Mouse (Mus musculus) megakaryocyte-erythroid progenitor cell, adult 5-6 weeks (primary cell): Measurements from ENCODE around the gene Cela2a. TPM values are rescaled to one million over a fixed set of nuclear protein-coding genes. Genes with fewer than 3 reads are reported as not detected.
A peak's percentile ranks its signal among the peaks of the same experiment; 100 is the strongest.

Source experiments
- ATAC-seq: replicated peaks from 2 replicates; pipeline ENCODE4 v1.8.0; 2016; ENCODE audit warnings: mild to moderate bottlenecking, inconsistent platforms; ENCODE audit not compliant: severe bottlenecking, poor library complexity, low FRiP score, low TSS enrichment
- total RNA-seq, 2 experiments: library from RNA; stranded (forward) in 1 of 2; stranded (reverse) in 1 of 2; fragments of 200-1000, 215-1000 nt in 1 of 2; fragments of >200 nt in 1 of 2; fragmentation: Nextera tagmentation in 1 of 2; gene quantifications; 2 replicates each; pipeline ENCODE4 v1.2.3; 2014 to 2017

Gene Cela2a
- total RNA-seq, 2 experiments from 2014 or later: not detected

- ATAC-seq: no peak
These were observed 15.0 kb downstream of the Cela2a start for GRCm38 (mm10) chr4:141810975-141811374.

- peak; percentile 87 for ATAC-seq
These were observed 16.0 kb downstream of the Cela2a start for GRCm38 (mm10) chr4:141809850-141810464.

- no peak for ATAC-seq
These were observed 20.1 kb downstream of the Cela2a start for GRCm38 (mm10) chr4:141805886-141806285.

- ATAC-seq: no peak
These were observed 21.9 kb downstream of the Cela2a start for GRCm38 (mm10) chr4:141804105-141804504.

GRCm38 (mm10) chr4:141797545-141797944 is 28.4 kb downstream of the Cela2a start:
- no peak for ATAC-seq

GRCm38 (mm10) chr4:141796954-141797353 is 29.0 kb downstream of the Cela2a start:
- no peak for ATAC-seq

GRCm38 (mm10) chr4:141796356-141796755 is 29.6 kb downstream of the Cela2a start:
- no peak for ATAC-seq

GRCm38 (mm10) chr4:141794152-141794535 is 31.8 kb downstream of the Cela2a start:
- no peak for ATAC-seq

- peak; percentile 77 for ATAC-seq
These were observed 32.4 kb downstream of the Cela2a start, which contains the start of gene Casp9 for GRCm38 (mm10) chr4:141793282-141794151. Gene Casp9 (plus strand): TSS chr4:141793612.

- peak; percentile 25 for ATAC-seq
These were observed 33.2 kb downstream of the Cela2a start for GRCm38 (mm10) chr4:141792554-141793281.

GRCm38 (mm10) chr4:141791951-141792350 is 34.0 kb downstream of the Cela2a start:
- ATAC-seq: no peak

- ATAC-seq: no peak
These were observed 34.5 kb downstream of the Cela2a start for GRCm38 (mm10) chr4:141791486-141791885.

- ATAC-seq: peak; percentile 72
These were observed 35.4 kb downstream of the Cela2a start, which contains the start of gene Dnajc16 for GRCm38 (mm10) chr4:141790524-141790990. Gene Dnajc16 (minus strand): TSS chr4:141790931.

GRCm38 (mm10) chr4:141789564-141790218 is 36.3 kb downstream of the Cela2a start:
- ATAC-seq: peak; percentile 41

GRCm38 (mm10) chr4:141787462-141787861 is 38.5 kb downstream of the Cela2a start:
- ATAC-seq: no peak

GRCm38 (mm10) chr4:141787046-141787445 is 38.9 kb downstream of the Cela2a start:
- ATAC-seq: no peak

GRCm38 (mm10) chr4:141786141-141786540 is 39.8 kb downstream of the Cela2a start:
- no peak for ATAC-seq

- no peak for ATAC-seq
These were observed 41.1 kb downstream of the Cela2a start for GRCm38 (mm10) chr4:141784835-141785234.

- ATAC-seq: no peak
These were observed 44.6 kb downstream of the Cela2a start for GRCm38 (mm10) chr4:141781201-141781985.
